Mouse (Mus musculus): Measurements from ENCODE around the gene Larp4. TPM values are rescaled to one million over a fixed set of nuclear protein-coding genes. Genes with fewer than 3 reads are reported as not detected.

The Larp4 gene
- polyA plus RNA-seq, 1 experiment from 2014 or later: 29.0 TPM

GRCm38 (mm10) chr15:100042048-100042400 lies 72.2 kb downstream of the Larp4 start:
- H3K27ac ChIP-seq: no peak overlapping the region
- ATAC-seq (ENCODE audit: low FRiP score, low read depth): no peak
- H3K9ac ChIP-seq: 0 out of 2 replicates have a peak overlapping the region, but pooled peaks have one; percentile 6
- H3K4me1 ChIP-seq: peaks cover 29% of the 10 kb centered on the region
- no peaks in the 10 kb centered on the region; the same call in 1 of the 2 replicates for H3K27me3 ChIP-seq (replicated peaks)
- WGBS: 77% methylated on average over 9 of the region's 9 CpGs
- H3K4me3 ChIP-seq: no peak overlapping the region
- H3K36me3 ChIP-seq: peaks cover 3% of the 10 kb centered on the region; the same call in 1 of the 2 replicates
- H3K9me3 ChIP-seq: no peaks in the 10 kb centered on the region
- H3K4me2 ChIP-seq (replicated peaks): peak overlapping the region; percentile 67; the same call in 1 of the 2 replicates

- no peak for ATAC-seq (ENCODE audit: low FRiP score, low read depth)
- Histone ChIP-seq H3K9ac (no peak overlapping the region), H3K9me3 (no peaks in the 10 kb centered on the region), H3K4me3 (no peak overlapping the region), H3K4me1 (peaks cover 23% of the 10 kb centered on the region), H3K27ac (no peak overlapping the region), H3K36me3 (peaks cover 16% of the 10 kb centered on the region), H3K27me3 (replicated peaks) (no peaks in the 10 kb centered on the region), H3K4me2 (replicated peaks) (no peak overlapping the region)
- 72% methylated on average over 6 of the region's 6 CpGs for WGBS
These were observed 75.7 kb downstream of the Larp4 start for GRCm38 (mm10) chr15:100045576-100045975.

- no peak for ATAC-seq (ENCODE audit: low FRiP score, low read depth)
- WGBS: 93% methylated on average over 7 of the region's 7 CpGs
These were observed 79.7 kb downstream of the Larp4 start for GRCm38 (mm10) chr15:100049496-100050087.

GRCm38 (mm10) chr15:100050940-100051339 lies 81.1 kb downstream of the Larp4 start:
- Histone ChIP-seq H3K27me3 (replicated peaks) (no peaks in the 10 kb centered on the region), H3K4me2 (replicated peaks) (no peak overlapping the region), H3K27ac (no peak overlapping the region), H3K4me3 (no peak overlapping the region), H3K4me1 (peaks cover 15% of the 10 kb centered on the region), H3K9me3 (no peaks in the 10 kb centered on the region), H3K36me3 (peaks cover 19% of the 10 kb centered on the region), H3K9ac (no peak overlapping the region)
- no peak for ATAC-seq (ENCODE audit: low FRiP score, low read depth)
- WGBS: 88% methylated on average over 7 of the region's 7 CpGs

More at GRCm38 (mm10) chr15:100049496-100050087, 79.7 kb downstream of the Larp4 start:
- H3K4me2 ChIP-seq (replicated peaks): no peak overlapping the region
- H3K27ac ChIP-seq: no peak overlapping the region
- peaks cover 16% of the 10 kb centered on the region for H3K36me3 ChIP-seq
- H3K27me3 ChIP-seq (replicated peaks): no peaks in the 10 kb centered on the region
- no peaks in the 10 kb centered on the region for H3K9me3 ChIP-seq
- H3K9ac ChIP-seq: no peak overlapping the region
- no peak overlapping the region for H3K4me3 ChIP-seq
- H3K4me1 ChIP-seq: peaks cover 21% of the 10 kb centered on the region

GRCm38 (mm10) chr15:100052726-100053125 lies 82.9 kb downstream of the Larp4 start:
- H3K4me3 ChIP-seq: no peak overlapping the region
- H3K4me2 ChIP-seq (replicated peaks): peak overlapping the region; percentile 36
- ATAC-seq (ENCODE audit: low FRiP score, low read depth): 0 out of 2 replicates have a peak, but pooled peaks have one; percentile 33
- H3K9ac ChIP-seq: no peak overlapping the region
- no peaks in the 10 kb centered on the region for H3K9me3 ChIP-seq
- H3K27ac ChIP-seq: peak overlapping the region; percentile 22; the same call in 1 of the 2 replicates
- H3K27me3 ChIP-seq (replicated peaks): no peaks in the 10 kb centered on the region
- peaks cover 15% of the 10 kb centered on the region for H3K36me3 ChIP-seq
- peaks cover 13% of the 10 kb centered on the region for H3K4me1 ChIP-seq
- WGBS: 13% methylated on average over 3 of the region's 3 CpGs

- Histone ChIP-seq H3K9me3 (no peaks in the 10 kb centered on the region), H3K9ac (no peak overlapping the region), H3K27ac (no peak overlapping the region), H3K4me3 (no peak overlapping the region), H3K36me3 (0 out of 2 replicates have a peak, but pooled peaks cover 3% of the 10 kb centered on the region), H3K4me1 (peaks cover 21% of the 10 kb centered on the region), H3K27me3 (replicated peaks) (no peaks in the 10 kb centered on the region), H3K4me2 (replicated peaks) (no peak overlapping the region)
- WGBS: 89% methylated on average over 7 of the region's 7 CpGs
- no peak for ATAC-seq (ENCODE audit: low FRiP score, low read depth)
These were observed 86.6 kb downstream of the Larp4 start for GRCm38 (mm10) chr15:100056397-100056908.

GRCm38 (mm10) chr15:100057698-100058097 lies 87.8 kb downstream of the Larp4 start:
- 79% methylated on average over 3 of the region's 3 CpGs for WGBS
- no peaks in the 10 kb centered on the region for H3K27me3 ChIP-seq (replicated peaks)
- no peaks in the 10 kb centered on the region for H3K9me3 ChIP-seq
- ATAC-seq (ENCODE audit: low FRiP score, low read depth): no peak
- no peak overlapping the region for H3K9ac ChIP-seq
- no peak overlapping the region for H3K4me3 ChIP-seq
- H3K27ac ChIP-seq: no peak overlapping the region
- H3K4me1 ChIP-seq: peaks cover 19% of the 10 kb centered on the region
- H3K4me2 ChIP-seq (replicated peaks): no peak overlapping the region
- H3K36me3 ChIP-seq: 0 out of 2 replicates have a peak, but pooled peaks cover 3% of the 10 kb centered on the region

GRCm38 (mm10) chr15:100058143-100058542 lies 88.3 kb downstream of the Larp4 start:
- H3K36me3 ChIP-seq: 0 out of 2 replicates have a peak, but pooled peaks cover 3% of the 10 kb centered on the region
- H3K27me3 ChIP-seq (replicated peaks): no peaks in the 10 kb centered on the region
- H3K4me3 ChIP-seq: no peak overlapping the region
- peaks cover 14% of the 10 kb centered on the region for H3K4me1 ChIP-seq
- no peaks in the 10 kb centered on the region for H3K9me3 ChIP-seq
- H3K9ac ChIP-seq: no peak overlapping the region
- 89% methylated on average over 3 of the region's 3 CpGs for WGBS
- ATAC-seq (ENCODE audit: low FRiP score, low read depth): no peak
- H3K27ac ChIP-seq: no peak overlapping the region
- no peak overlapping the region for H3K4me2 ChIP-seq (replicated peaks)

GRCm38 (mm10) chr15:100058912-100059311 lies 89.0 kb downstream of the Larp4 start:
- Histone ChIP-seq H3K4me1 (peaks cover 12% of the 10 kb centered on the region), H3K4me3 (no peak overlapping the region), H3K36me3 (0 out of 2 replicates have a peak, but pooled peaks cover 3% of the 10 kb centered on the region), H3K27ac (no peak overlapping the region), H3K27me3 (replicated peaks) (no peaks in the 10 kb centered on the region), H3K4me2 (replicated peaks) (no peak overlapping the region), H3K9me3 (no peaks in the 10 kb centered on the region), H3K9ac (no peak overlapping the region)
- 83% methylated on average over 11 of the region's 11 CpGs for WGBS
- no peak for ATAC-seq (ENCODE audit: low FRiP score, low read depth)

GRCm38 (mm10) chr15:100059626-100060311 lies 89.9 kb downstream of the Larp4 start:
- Histone ChIP-seq H3K4me2 (replicated peaks) (no peak overlapping the region), H3K9ac (no peak overlapping the region), H3K4me3 (no peak overlapping the region), H3K27me3 (replicated peaks) (no peaks in the 10 kb centered on the region), H3K4me1 (peaks cover 12% of the 10 kb centered on the region), H3K27ac (no peak overlapping the region), H3K36me3 (0 out of 2 replicates have a peak, but pooled peaks cover 3% of the 10 kb centered on the region), H3K9me3 (no peaks in the 10 kb centered on the region)
- 87% methylated on average over 7 of the region's 7 CpGs for WGBS
- ATAC-seq (ENCODE audit: low FRiP score, low read depth): no peak

- no peak for ATAC-seq (ENCODE audit: low FRiP score, low read depth)
- no peaks in the 10 kb centered on the region for H3K27me3 ChIP-seq (replicated peaks)
- WGBS: 85% methylated on average over 4 of the region's 4 CpGs
These were observed 90.8 kb downstream of the Larp4 start for GRCm38 (mm10) chr15:100060513-100061140.

GRCm38 (mm10) chr15:100061377-100061776 lies 91.5 kb downstream of the Larp4 start:
- no peak overlapping the region for H3K27ac ChIP-seq
- no peaks in the 10 kb centered on the region for H3K27me3 ChIP-seq (replicated peaks)
- 96% methylated on average over 3 of the region's 3 CpGs for WGBS
- H3K4me2 ChIP-seq (replicated peaks): no peak overlapping the region
- no peaks in the 10 kb centered on the region for H3K36me3 ChIP-seq
- peaks cover 12% of the 10 kb centered on the region for H3K4me1 ChIP-seq
- no peak overlapping the region for H3K9ac ChIP-seq
- H3K9me3 ChIP-seq: no peaks in the 10 kb centered on the region
- no peak for ATAC-seq (ENCODE audit: low FRiP score, low read depth)
- no peak overlapping the region for H3K4me3 ChIP-seq

More at GRCm38 (mm10) chr15:100060513-100061140, 90.8 kb downstream of the Larp4 start:
- no peak overlapping the region for H3K4me3 ChIP-seq
- 0 out of 2 replicates have a peak, but pooled peaks cover 2% of the 10 kb centered on the region for H3K36me3 ChIP-seq
- no peaks in the 10 kb centered on the region for H3K9me3 ChIP-seq
- peaks cover 12% of the 10 kb centered on the region for H3K4me1 ChIP-seq
- no peak overlapping the region for H3K4me2 ChIP-seq (replicated peaks)
- H3K9ac ChIP-seq: no peak overlapping the region
- no peak overlapping the region for H3K27ac ChIP-seq

Data from neural tube, embryonic 12.5 days (tissue).